Mouse (Mus musculus) E14TG2a.4 (cell line): ENCODE results near the gene Dnal1.
"Not testable (repeated sequence)": the region's sequence is repeated elsewhere in the genome, so short reads cannot be mapped to it uniquely, and the experiment has no call there.

Source experiments
- H3K27me3 ChIP-seq: 2 replicates; pipeline ENCODE4 v1.6.1; 2014; ENCODE audit warnings: low read length, control low read depth; ENCODE audit not compliant: insufficient read depth
- H3K36me3 ChIP-seq: 2 replicates; pipeline ENCODE4 v1.6.1; 2014; ENCODE audit warnings: low read length, control low read depth; ENCODE audit not compliant: insufficient read depth
- H3K4me1 ChIP-seq: replicated peaks from 2 replicates; pipeline ENCODE4 v1.6.1; 2014; ENCODE audit warnings: low read depth, low read length, control low read depth
- H3K4me3 ChIP-seq: replicated peaks from 2 replicates; pipeline ENCODE4 v1.5.1; 2014; ENCODE audit warnings: mild to moderate bottlenecking, low read length
- H3K9me3 ChIP-seq: 2 replicates; pipeline ENCODE4 v1.6.1; 2014; ENCODE audit warnings: low read length, control low read depth
- CTCF ChIP-seq: conservative IDR thresholded peaks from 2 replicates; pipeline ENCODE4 v1.5.1; 2014; ENCODE audit warnings: low read length
- NANOG ChIP-seq: IDR thresholded peaks from 2 replicates; pipeline ENCODE4 v1.6.1; 2014; ENCODE audit warnings: borderline replicate concordance, low read length, mixed read lengths
- POU5F1 ChIP-seq: IDR thresholded peaks from 2 replicates; pipeline ENCODE4 v1.6.1; 2014; ENCODE audit warnings: low read length, borderline replicate concordance

The Dnal1 gene

DNA sequence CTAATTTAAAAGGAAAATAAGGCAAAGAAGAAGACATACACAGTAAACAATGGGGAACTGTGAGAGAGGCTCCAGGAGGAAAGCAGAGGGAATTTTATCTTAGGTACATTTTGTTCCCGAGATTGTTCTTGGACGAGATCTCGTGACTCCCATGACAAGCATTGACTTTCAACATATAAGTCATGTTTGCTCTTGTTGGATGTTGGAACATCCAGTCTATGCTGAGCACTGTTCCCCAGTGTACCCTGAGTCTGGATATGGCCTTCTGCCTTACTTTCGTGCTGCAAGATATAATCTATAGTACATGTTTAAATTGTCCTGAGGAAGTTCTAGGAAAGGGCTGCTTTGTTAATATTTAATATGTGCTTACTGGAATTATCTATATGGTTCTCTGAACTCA, 29.6 kb upstream of the Dnal1 start:
- TF ChIP-seq NANOG (no peak), CTCF (no peak), POU5F1 (no peak)
- Histone ChIP-seq H3K36me3 (no peaks in the 10 kb centered on the region), H3K4me1 (no peaks in the 10 kb centered on the region; the same call in 1 of the 2 replicates), H3K27me3 (no peaks in the 10 kb centered on the region), H3K9me3 (peaks cover 24% of the 10 kb centered on the region), H3K4me3 (no peak overlapping the region)

GRCm38 (mm10) chr12:84094666-84095065, 19.5 kb upstream of the Dnal1 start:
- H3K9me3 ChIP-seq: peaks cover 64% of the 10 kb centered on the region
- H3K4me1 ChIP-seq, H3K36me3 ChIP-seq, H3K4me3 ChIP-seq: not testable (repeated sequence)
- peaks cover 13% of the 10 kb centered on the region for H3K27me3 ChIP-seq

DNA sequence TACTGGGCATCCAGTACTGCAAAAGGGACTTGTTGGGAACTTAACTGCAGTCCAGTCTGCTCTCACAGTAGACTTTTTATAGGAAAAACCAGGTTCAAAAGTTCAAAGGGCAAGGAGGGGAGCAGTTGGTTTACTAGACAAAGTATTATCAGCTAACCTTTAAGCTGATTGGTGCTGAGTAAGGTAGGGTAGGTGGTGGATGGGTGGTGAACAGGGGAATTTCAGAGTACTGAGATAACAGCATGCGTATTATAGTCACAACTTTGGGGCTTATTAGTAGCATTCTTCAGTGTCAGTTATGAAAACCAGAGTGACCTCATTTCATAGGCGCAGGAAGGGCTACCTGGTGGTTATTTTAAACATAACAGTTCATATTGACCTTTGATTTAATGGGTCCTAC, 14.6 kb upstream of the Dnal1 start:
- peaks cover 16% of the 10 kb centered on the region for H3K9me3 ChIP-seq
- H3K4me3 ChIP-seq: no peak overlapping the region
- peaks cover 33% of the 10 kb centered on the region for H3K27me3 ChIP-seq
- H3K4me1 ChIP-seq: no peaks in the 10 kb centered on the region
- H3K36me3 ChIP-seq: no peaks in the 10 kb centered on the region
- TF ChIP-seq CTCF: no peak

DNA sequence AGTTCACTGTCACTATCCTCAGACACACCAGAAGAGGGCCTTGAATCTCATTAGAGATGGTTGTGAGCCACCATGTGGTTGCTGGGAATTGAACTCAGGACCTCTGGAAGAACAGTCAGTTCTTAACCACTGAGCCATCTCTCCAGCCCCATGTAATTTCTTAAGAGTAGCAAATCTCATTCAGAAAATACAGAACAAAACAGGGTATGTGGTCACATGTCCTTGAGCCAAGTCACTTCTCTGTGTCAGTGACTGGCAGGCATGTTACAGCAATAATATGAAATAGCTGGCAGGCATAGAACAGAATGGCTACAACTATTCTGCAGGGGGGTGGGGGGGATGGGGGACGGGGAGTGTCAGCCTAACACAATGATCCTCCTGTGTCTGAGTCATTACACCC, 14.1 kb upstream of the Dnal1 start:
- H3K4me3 ChIP-seq: no peak overlapping the region
- peaks cover 33% of the 10 kb centered on the region for H3K27me3 ChIP-seq
- H3K9me3 ChIP-seq: peaks cover 12% of the 10 kb centered on the region
- TF ChIP-seq POU5F1: no peak
- TF ChIP-seq CTCF: no peak
- no peak for TF ChIP-seq NANOG
- H3K36me3 ChIP-seq: no peaks in the 10 kb centered on the region
- no peaks in the 10 kb centered on the region for H3K4me1 ChIP-seq

DNA sequence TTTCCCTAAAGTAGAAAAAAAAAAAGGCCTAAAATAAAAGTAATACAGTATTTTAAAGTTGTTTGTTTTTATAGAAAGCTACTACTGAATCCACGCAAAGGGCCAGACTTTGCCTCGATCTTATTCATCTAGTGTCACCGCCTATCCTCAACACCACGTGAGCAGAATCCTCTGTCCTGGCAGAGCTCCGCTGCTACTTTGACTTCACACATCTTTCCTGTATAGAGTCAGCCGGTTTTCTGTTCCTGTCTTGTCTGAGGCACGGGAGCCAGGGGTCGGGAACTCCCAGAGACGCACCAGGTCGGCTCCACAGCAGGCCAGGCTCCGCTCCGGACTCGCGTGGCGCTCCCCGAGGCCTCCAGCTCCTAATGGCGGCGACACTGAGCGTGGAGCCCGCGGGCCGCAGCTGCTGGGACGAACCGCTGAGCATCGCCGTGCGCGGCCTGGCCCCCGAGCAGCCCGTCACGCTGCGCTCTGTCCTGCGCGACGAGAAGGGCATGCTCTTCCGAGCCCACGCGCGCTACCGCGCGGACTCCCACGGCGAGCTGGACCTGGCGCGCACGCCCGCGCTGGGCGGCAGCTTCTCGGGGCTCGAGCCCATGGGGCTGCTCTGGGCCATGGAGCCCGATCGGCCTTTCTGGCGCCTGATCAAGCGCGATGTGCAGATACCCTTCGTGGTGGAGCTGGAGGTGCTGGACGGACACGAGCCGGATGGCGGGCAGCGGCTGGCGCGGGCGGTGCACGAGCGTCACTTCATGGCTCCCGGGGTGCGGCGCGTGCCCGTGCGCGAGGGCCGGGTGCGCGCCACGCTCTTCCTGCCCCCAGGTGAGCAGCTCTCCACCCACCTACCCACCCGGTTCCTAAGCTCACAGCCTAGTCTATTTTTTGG, 13.3 kb upstream of the Dnal1 start, which contains the start of gene Acot6:
Acot6 (plus strand) TSS at position 51 of the 889 bp plus-strand sequence.
- not testable (repeated sequence) for H3K9me3 ChIP-seq, H3K4me1 ChIP-seq, H3K36me3 ChIP-seq
- Histone ChIP-seq H3K27me3 (peaks cover 33% of the 10 kb centered on the region), H3K4me3 (peak within 1 kb of the TSS; percentile 78)

- TF ChIP-seq NANOG: no peak
- TF ChIP-seq CTCF: no peak
- TF ChIP-seq POU5F1: no peak
Observed at GRCm38 (mm10) chr12:84101493-84101845, 12.7 kb upstream of the Dnal1 start.

DNA sequence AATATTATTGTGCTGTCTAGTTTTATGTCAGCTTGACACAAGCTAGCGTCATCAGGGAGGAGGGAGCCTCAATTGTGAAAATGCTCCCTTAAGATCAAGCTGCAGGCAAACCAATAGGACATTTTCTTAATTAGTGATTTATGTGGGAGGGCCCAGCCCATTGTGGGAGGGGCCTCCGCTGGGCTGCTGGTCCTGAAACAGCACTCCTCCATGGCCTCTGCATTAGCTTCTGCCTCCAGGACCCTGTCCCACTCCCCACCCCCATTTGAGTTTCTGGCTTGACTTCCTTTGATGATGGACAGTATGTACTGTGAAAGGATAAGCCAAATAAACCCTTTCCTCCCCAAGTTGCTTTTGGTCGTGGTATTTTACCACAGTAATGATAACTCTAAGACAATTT, 7.2 kb upstream of the Dnal1 start:
- Histone ChIP-seq H3K4me3 (no peak overlapping the region), H3K27me3 (peaks cover 3% of the 10 kb centered on the region), H3K4me1 (peaks cover 6% of the 10 kb centered on the region), H3K9me3 (no peaks in the 10 kb centered on the region), H3K36me3 (no peaks in the 10 kb centered on the region)
- no peak for TF ChIP-seq POU5F1
- TF ChIP-seq NANOG: no peak

More at GRCm38 (mm10) chr12:84101493-84101845, 12.7 kb upstream of the Dnal1 start:
- Histone ChIP-seq H3K9me3 (no peaks in the 10 kb centered on the region), H3K4me1 (no peaks in the 10 kb centered on the region), H3K36me3 (no peaks in the 10 kb centered on the region), H3K27me3 (peaks cover 33% of the 10 kb centered on the region), H3K4me3 (peak overlapping the region; percentile 78)

DNA sequence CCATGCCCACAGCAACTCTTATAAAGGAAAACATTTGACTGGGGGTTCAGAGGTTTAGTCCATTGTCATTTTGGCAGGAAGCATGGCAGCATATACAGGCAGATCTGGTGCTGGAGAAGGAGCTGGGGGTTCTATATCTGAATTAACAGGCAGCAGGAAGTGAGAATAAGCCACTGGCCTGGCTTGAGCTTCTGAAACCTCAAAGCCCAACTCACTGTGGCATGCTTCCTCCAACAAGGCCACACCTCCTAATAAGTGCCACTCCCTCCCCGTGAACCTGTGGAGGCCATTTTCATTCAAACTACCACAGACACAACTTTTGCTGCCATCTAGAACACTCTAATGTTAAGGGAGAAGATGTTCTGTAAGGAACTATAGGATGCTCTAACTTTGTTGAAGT, 6.5 kb upstream of the Dnal1 start:
- Histone ChIP-seq H3K27me3 (no peaks in the 10 kb centered on the region), H3K9me3 (no peaks in the 10 kb centered on the region), H3K4me3 (no peak overlapping the region), H3K36me3 (no peaks in the 10 kb centered on the region), H3K4me1 (peaks cover 6% of the 10 kb centered on the region)
- TF ChIP-seq NANOG (no peak), CTCF (no peak), POU5F1 (no peak)

DNA sequence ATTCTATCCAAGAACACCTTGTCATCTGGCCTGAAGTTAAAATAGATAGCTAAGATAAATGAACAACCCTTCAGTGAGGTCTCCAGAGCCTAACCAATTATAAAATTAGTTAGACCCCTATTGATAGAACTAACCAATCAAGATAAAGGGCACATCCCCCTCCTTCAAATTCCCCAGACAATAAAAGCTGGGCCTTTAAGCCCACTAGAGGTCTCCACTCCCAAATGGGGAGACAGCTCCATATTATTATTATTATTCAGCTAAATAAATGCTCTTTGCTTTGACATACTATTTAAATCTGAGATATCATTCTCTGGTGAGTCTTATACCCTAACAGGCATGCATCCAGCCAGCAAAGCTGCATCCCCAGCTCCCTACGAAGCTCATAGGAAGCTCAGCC, 4.2 kb upstream of the Dnal1 start:
- H3K4me1 ChIP-seq: peaks cover 13% of the 10 kb centered on the region

DNA sequence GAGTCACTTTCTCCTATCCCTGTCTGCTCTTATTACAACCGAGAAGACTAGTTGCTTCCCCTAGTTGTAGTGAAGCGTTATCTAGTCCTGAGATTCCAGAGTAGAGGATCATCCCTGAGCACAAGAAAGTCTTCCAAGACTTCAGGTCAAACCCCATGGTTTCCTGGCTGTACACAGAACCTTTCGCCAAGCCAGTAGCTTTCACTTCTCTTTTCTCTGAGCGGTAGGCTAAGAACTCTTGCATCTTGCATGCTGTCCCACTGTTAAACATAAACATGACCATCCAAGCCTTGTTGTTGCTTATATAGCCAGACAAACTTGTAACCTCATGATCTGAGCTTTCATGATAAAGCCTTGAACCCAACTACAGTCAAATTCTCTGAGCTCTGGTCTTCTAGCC, 3.4 kb upstream of the Dnal1 start:
- no peaks in the 10 kb centered on the region for H3K27me3 ChIP-seq
- H3K9me3 ChIP-seq: no peaks in the 10 kb centered on the region
- peaks cover 18% of the 10 kb centered on the region for H3K4me1 ChIP-seq
- TF ChIP-seq NANOG: no peak
- no peak for TF ChIP-seq POU5F1
- no peak for TF ChIP-seq CTCF
- H3K36me3 ChIP-seq: no peaks in the 10 kb centered on the region
- H3K4me3 ChIP-seq: no peak overlapping the region

More for the DNA sequence above, 4.2 kb upstream of the Dnal1 start:
- H3K27me3 ChIP-seq: no peaks in the 10 kb centered on the region
- H3K4me3 ChIP-seq: no peak overlapping the region
- H3K9me3 ChIP-seq: no peaks in the 10 kb centered on the region
- TF ChIP-seq NANOG (no peak), CTCF (peak; percentile 20; the same call in 1 of the 2 replicates)
- no peaks in the 10 kb centered on the region for H3K36me3 ChIP-seq
